Mouse (Mus musculus): ENCODE results near the gene Slc7a7. TPM values are rescaled to one million over a fixed set of nuclear protein-coding genes. Genes with fewer than 3 reads are reported as not detected.

Gene Slc7a7
- polyA plus RNA-seq, 1 experiment = 341 TPM

GRCm38 (mm10) chr14:54340836-54341235 is 76.7 kb downstream of the Slc7a7 start:
- no peak overlapping the region for H3K27ac ChIP-seq (ENCODE audit: insufficient read depth, low read depth, low read length)
- H3K4me1 ChIP-seq (ENCODE audit: control insufficient read depth, insufficient read depth, insufficient read length, low read length) = peaks cover 2% of the 10 kb centered on the region; the same call in 1 of the 2 replicates
- no peak overlapping the region for H3K4me3 ChIP-seq (ENCODE audit: low read depth, low read length)
- H3K36me3 ChIP-seq (ENCODE audit: control insufficient read depth, insufficient read depth, low read length) = no peaks in the 10 kb centered on the region
- H3K27me3 ChIP-seq (ENCODE audit: control insufficient read depth, insufficient read depth, low read length) = no peaks in the 10 kb centered on the region
- no peak for TF ChIP-seq CTCF (IDR thresholded peaks at IDR 0.05; ENCODE audit: extremely low read depth, insufficient read length, insufficient replicate concordance, low read depth, low read length)
- TF ChIP-seq POLR2A (IDR thresholded peaks at IDR 0.05; ENCODE audit: low read depth, low read length) = no peak
- WGBS = 74% methylated on average over 7 of the region's 7 CpGs

GRCm38 (mm10) chr14:54333452-54334189 is 84.0 kb downstream of the Slc7a7 start:
- Histone ChIP-seq H3K4me3 (ENCODE audit: low read depth, low read length) (no peak overlapping the region), H3K27ac (ENCODE audit: insufficient read depth, low read depth, low read length) (no peak overlapping the region), H3K27me3 (ENCODE audit: control insufficient read depth, insufficient read depth, low read length) (no peaks in the 10 kb centered on the region), H3K4me1 (ENCODE audit: control insufficient read depth, insufficient read depth, insufficient read length, low read length) (peaks cover 6% of the 10 kb centered on the region), H3K36me3 (ENCODE audit: control insufficient read depth, insufficient read depth, low read length) (no peaks in the 10 kb centered on the region)
- 31% methylated on average over 8 of the region's 8 CpGs for WGBS
- no peak for TF ChIP-seq CTCF (IDR thresholded peaks at IDR 0.05; ENCODE audit: extremely low read depth, insufficient read length, insufficient replicate concordance, low read depth, low read length)
- no peak for TF ChIP-seq POLR2A (IDR thresholded peaks at IDR 0.05; ENCODE audit: low read depth, low read length)

GRCm38 (mm10) chr14:54332176-54333074 is 85.2 kb downstream of the Slc7a7 start:
- WGBS = 88% methylated on average over 5 of the region's 5 CpGs
- Histone ChIP-seq H3K36me3 (ENCODE audit: control insufficient read depth, insufficient read depth, low read length) (no peaks in the 10 kb centered on the region), H3K27me3 (ENCODE audit: control insufficient read depth, insufficient read depth, low read length) (no peaks in the 10 kb centered on the region), H3K27ac (ENCODE audit: insufficient read depth, low read depth, low read length) (no peak overlapping the region), H3K4me1 (ENCODE audit: control insufficient read depth, insufficient read depth, insufficient read length, low read length) (peaks cover 6% of the 10 kb centered on the region), H3K4me3 (ENCODE audit: low read depth, low read length) (no peak overlapping the region)
- no peak for TF ChIP-seq CTCF (IDR thresholded peaks at IDR 0.05; ENCODE audit: extremely low read depth, insufficient read length, insufficient replicate concordance, low read depth, low read length)
- no peak for TF ChIP-seq POLR2A (IDR thresholded peaks at IDR 0.05; ENCODE audit: low read depth, low read length)

GRCm38 (mm10) chr14:54331178-54331577 is 86.4 kb downstream of the Slc7a7 start:
- 38% methylated on average over 1 of the region's 1 CpGs for WGBS
- H3K27me3 ChIP-seq (ENCODE audit: control insufficient read depth, insufficient read depth, low read length) = no peaks in the 10 kb centered on the region
- no peak overlapping the region for H3K27ac ChIP-seq (ENCODE audit: insufficient read depth, low read depth, low read length)
- H3K36me3 ChIP-seq (ENCODE audit: control insufficient read depth, insufficient read depth, low read length) = no peaks in the 10 kb centered on the region
- H3K4me3 ChIP-seq (ENCODE audit: low read depth, low read length) = no peak overlapping the region
- H3K4me1 ChIP-seq (ENCODE audit: control insufficient read depth, insufficient read depth, insufficient read length, low read length) = peaks cover 4% of the 10 kb centered on the region; the same call in 1 of the 2 replicates
- TF ChIP-seq POLR2A (IDR thresholded peaks at IDR 0.05; ENCODE audit: low read depth, low read length) = no peak
- TF ChIP-seq CTCF (IDR thresholded peaks at IDR 0.05; ENCODE audit: extremely low read depth, insufficient read length, insufficient replicate concordance, low read depth, low read length) = no peak

- no peaks in the 10 kb centered on the region for H3K36me3 ChIP-seq (ENCODE audit: control insufficient read depth, insufficient read depth, low read length)
These were observed 88.4 kb downstream of the Slc7a7 start for GRCm38 (mm10) chr14:54329201-54329600.

GRCm38 (mm10) chr14:54328548-54328947 is 89.0 kb downstream of the Slc7a7 start:
- TF ChIP-seq CTCF (IDR thresholded peaks at IDR 0.05; ENCODE audit: extremely low read depth, insufficient read length, insufficient replicate concordance, low read depth, low read length) = no peak
- TF ChIP-seq POLR2A (IDR thresholded peaks at IDR 0.05; ENCODE audit: low read depth, low read length) = no peak
- 83% methylated on average over 2 of the region's 2 CpGs for WGBS
- H3K27ac ChIP-seq (ENCODE audit: insufficient read depth, low read depth, low read length) = no peak overlapping the region
- no peaks in the 10 kb centered on the region for H3K27me3 ChIP-seq (ENCODE audit: control insufficient read depth, insufficient read depth, low read length)
- H3K4me3 ChIP-seq (ENCODE audit: low read depth, low read length) = no peak overlapping the region
- no peaks in the 10 kb centered on the region for H3K4me1 ChIP-seq (ENCODE audit: control insufficient read depth, insufficient read depth, insufficient read length, low read length)
- H3K36me3 ChIP-seq (ENCODE audit: control insufficient read depth, insufficient read depth, low read length) = no peaks in the 10 kb centered on the region

More at GRCm38 (mm10) chr14:54329201-54329600, 88.4 kb downstream of the Slc7a7 start:
- 68% methylated on average over 9 of the region's 9 CpGs for whole genome bisulfite sequencing
- H3K27me3 ChIP-seq (ENCODE audit: control insufficient read depth, insufficient read depth, low read length) = no peaks in the 10 kb centered on the region
- no peak overlapping the region for H3K4me3 ChIP-seq (ENCODE audit: low read depth, low read length)
- no peak for TF ChIP-seq POLR2A (IDR thresholded peaks at IDR 0.05; ENCODE audit: low read depth, low read length)
- no peak overlapping the region for H3K27ac ChIP-seq (ENCODE audit: insufficient read depth, low read depth, low read length)
- H3K4me1 ChIP-seq (ENCODE audit: control insufficient read depth, insufficient read depth, insufficient read length, low read length) = peaks cover 4% of the 10 kb centered on the region; the same call in 1 of the 2 replicates

GRCm38 (mm10) chr14:54324486-54324885 is 93.1 kb downstream of the Slc7a7 start:
- no peaks in the 10 kb centered on the region for H3K4me1 ChIP-seq (ENCODE audit: control insufficient read depth, insufficient read depth, insufficient read length, low read length)
- H3K27ac ChIP-seq (ENCODE audit: insufficient read depth, low read depth, low read length) = no peak overlapping the region
- TF ChIP-seq POLR2A (IDR thresholded peaks at IDR 0.05; ENCODE audit: low read depth, low read length) = no peak
- TF ChIP-seq CTCF (IDR thresholded peaks at IDR 0.05; ENCODE audit: extremely low read depth, insufficient read length, insufficient replicate concordance, low read depth, low read length) = no peak
- H3K36me3 ChIP-seq (ENCODE audit: control insufficient read depth, insufficient read depth, low read length) = no peaks in the 10 kb centered on the region
- H3K4me3 ChIP-seq (ENCODE audit: low read depth, low read length) = no peak overlapping the region
- WGBS = 84% methylated on average over 5 of the region's 5 CpGs
- no peaks in the 10 kb centered on the region for H3K27me3 ChIP-seq (ENCODE audit: control insufficient read depth, insufficient read depth, low read length)

All from small intestine, adult 2 months (tissue).